Mouse (Mus musculus) spleen, embryonic (tissue): Measurements from ENCODE around the gene Dock8.

Source experiments
- CTCF ChIA-PET: fragments of 350-600 bp; sonication (Branson Sonifier 250); formaldehyde crosslinking; loops from one replicate; lab custom pipeline; 2022; lab: Charles Lee

Dock8 gene

GRCm38 (mm10) chr19:25107417-25107816 lies 108.1 kb downstream of the Dock8 start:
- CTCF ChIA-PET: interaction anchor here (0.6 to 1.1 kb wide), 5 partner anchors 25 to 149 kb away, joined by 3 to 15 read pairs (median 4); no protein-coding TSS in a partner anchor

GRCm38 (mm10) chr19:25111591-25112233 lies 112.4 kb downstream of the Dock8 start:
- CTCF ChIA-PET: no interaction called here

DNA sequence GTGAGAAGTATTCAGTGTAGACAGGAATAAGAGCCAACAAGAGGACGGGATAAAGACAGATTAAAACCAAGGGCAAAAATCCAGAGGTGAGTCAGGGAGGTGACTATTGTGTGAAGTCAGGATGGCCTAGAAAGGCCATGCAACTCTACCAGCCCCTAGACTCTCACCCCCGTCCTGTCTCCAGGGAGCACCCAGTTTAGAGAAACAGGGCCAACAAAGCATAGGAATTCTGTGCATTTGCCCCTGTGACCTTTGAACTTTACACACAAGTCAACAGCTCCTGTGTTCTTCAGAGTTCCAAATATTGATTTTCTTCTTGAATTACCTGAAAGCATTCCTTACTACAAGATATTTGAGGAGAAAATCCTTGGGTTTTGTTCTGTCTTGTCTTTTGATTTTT lies 117.6 kb downstream of the Dock8 start:
- CTCF ChIA-PET: no interaction called here

- CTCF ChIA-PET: no interaction called here
Measured at GRCm38 (mm10) chr19:25122417-25122816, 123.1 kb downstream of the Dock8 start.

DNA sequence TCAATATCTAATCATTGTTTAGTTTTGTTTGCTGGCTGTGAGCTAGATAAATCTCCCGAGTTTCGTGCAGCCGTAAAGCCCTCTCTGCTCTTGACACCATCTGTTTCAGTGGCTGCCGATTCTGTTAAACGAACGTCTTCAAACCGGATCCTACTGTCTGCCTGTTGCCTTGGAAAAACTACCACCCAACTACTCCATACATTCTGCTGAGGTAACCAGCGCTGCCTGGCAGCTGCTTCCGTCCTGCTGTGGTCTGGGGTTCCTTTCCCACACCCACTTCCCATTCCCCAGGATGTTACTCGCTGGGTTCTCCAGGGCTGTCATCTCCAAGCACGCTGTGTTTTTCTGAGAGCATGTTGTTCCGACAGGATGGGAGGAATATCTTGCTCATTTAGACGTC lies 123.7 kb downstream of the Dock8 start:
- CTCF ChIA-PET: no interaction called here

GRCm38 (mm10) chr19:25123461-25123860 lies 124.1 kb downstream of the Dock8 start:
- CTCF ChIA-PET: no interaction called here

DNA sequence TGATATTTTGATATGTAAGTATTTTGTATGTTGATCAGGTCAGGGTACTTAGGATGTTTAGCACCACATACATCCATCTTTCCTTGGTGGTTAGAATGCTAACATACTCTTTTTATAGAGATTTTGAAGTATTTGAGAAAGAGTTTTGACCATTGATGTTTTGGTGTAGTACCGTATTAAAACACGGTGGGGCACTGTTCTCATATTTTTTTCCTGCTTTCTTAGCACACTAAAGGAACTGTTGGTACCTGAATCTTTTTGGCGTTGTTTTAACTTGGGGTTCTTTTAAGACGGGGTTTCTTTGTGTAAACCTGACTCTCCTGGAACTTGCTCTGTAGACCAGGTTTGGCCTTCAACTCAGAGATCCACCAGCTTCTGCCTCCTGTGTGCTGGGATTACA lies 133.0 kb downstream of the Dock8 start:
- CTCF ChIA-PET: interaction anchor here (0.5 kb wide), 1 partner anchor 25 kb away, joined by 4 read pairs; no protein-coding TSS in a partner anchor

DNA sequence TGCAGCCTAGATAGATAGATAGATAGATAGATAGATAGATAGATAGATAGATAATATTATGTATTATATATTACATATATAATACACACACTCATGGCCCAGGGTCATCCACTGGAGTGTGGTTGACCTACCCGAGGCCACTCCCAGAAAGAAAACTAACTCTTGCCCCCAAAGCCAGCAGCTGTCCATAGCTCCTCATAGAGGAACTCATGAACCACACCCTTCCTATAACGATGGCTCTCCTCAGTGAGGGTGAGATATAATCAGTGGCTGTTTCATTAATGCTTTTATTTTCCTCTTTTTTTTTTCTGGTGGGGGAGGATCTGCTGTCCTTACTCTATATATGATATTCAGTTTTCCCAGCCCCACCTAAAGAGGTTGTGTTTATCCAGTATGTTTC lies 134.6 kb downstream of the Dock8 start:
- CTCF ChIA-PET: no interaction called here

- CTCF ChIA-PET: no interaction called here
Measured at GRCm38 (mm10) chr19:25136171-25136570, 136.8 kb downstream of the Dock8 start.

DNA sequence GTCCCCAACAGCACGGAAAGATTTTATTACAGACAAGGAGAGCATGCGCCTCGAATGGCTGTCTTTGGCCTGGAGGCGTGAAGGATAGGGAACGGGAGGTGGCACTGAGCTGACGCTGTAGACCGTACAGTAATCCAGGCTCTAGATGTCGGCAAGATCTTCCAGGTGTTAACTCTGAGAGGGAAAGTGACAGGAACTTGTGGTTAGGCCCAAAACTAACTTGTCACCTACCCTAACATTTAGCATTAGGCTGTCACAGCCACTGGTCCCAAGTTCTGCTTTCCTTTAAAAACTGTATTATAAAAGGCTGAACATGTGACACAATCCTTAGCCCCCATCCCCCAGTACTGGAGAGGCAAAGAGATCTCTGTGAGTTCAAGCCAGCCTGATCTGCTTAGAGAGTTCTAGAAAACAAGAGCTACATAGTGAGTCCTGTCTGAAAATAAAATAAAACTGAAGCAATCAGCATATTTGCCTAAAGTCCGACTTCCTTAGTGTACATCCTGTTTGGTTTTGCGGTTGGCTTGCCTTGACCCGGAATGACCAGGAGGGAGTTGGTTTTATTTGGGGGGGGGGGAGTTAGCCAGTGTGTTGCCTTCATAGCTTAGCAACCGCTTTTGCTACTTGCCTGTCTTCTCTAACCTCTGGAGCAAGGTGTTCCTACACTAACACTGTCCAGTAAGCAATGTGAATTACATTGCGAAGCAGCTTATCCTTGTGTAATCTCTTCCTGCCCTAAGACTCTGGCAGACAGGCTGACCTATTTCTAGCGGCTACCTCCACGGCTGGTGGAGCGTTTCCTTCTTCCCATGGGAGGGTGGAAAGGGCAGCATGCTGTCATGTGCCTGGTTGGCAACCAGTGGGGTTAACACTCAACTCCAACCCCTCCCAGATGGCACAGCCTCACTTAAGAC lies 138.8 kb downstream of the Dock8 start:
- CTCF ChIA-PET: no interaction called here

GRCm38 (mm10) chr19:25144110-25145028 lies 145.0 kb downstream of the Dock8 start:
- CTCF ChIA-PET: no interaction called here

- CTCF ChIA-PET: interaction anchor here (0.7 kb wide), 1 partner anchor 525 kb away, joined by 5 read pairs; no protein-coding TSS in a partner anchor
Measured at GRCm38 (mm10) chr19:25145116-25145515, 145.8 kb downstream of the Dock8 start.

DNA sequence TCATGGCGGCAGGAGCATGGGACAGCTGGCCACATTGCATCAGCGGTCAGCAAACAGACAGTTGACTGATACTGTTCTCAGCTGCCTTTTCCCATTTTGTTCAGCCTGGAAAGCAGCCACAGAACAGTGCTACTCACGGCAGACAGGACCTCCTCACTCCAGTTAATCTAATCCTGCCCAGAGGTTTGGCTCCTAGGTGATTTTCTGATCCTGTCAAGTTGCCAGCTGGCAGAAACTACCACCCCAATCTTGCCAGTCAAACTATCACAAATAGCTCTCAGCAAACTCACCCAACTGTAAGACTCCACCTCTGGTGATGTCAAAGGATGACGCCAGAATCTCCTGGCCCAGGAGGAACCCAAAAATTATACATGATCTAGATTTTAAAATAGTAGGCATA lies 146.8 kb downstream of the Dock8 start:
- CTCF ChIA-PET: interaction anchor here (0.6 kb wide), 1 partner anchor 41 kb away, joined by 12 read pairs; no protein-coding TSS in a partner anchor

- CTCF ChIA-PET: interaction anchor here (0.7 kb wide), 1 partner anchor 150 kb away, joined by 5 read pairs; no protein-coding TSS in a partner anchor
Measured at GRCm38 (mm10) chr19:25149788-25150187, 150.5 kb downstream of the Dock8 start.

DNA sequence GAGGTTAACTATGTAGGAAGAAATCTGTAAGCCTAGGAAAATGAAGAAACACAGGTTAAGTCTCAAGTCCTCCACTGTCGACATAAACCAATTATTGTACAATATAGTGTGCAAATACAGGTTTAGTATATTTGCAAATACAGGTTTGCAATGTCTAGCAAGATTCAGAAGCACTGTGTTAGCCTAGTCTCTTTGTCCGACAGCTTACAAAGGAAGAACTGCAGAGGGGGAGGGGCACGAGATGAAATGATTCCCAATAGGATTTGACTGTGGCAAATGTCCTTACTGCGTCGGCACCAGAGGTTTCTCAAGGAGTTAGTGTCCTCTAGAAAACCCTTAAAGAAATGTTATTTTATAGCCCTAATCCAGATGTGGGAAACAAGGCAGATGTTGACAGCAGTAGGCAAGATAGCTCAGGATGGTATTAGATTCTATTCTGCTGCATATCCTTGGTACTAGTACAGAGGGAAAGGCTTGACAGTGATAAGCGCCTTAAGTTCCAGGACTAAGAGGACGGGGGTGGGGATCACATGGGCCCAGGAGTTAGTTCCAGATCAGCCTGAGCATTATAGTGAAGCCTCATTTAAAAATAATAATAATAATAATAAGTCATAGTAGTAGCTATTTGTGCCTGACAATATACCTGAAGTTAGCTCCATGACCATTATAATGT lies 155.3 kb downstream of the Dock8 start:
- CTCF ChIA-PET: no interaction called here

GRCm38 (mm10) chr19:25155250-25155649 lies 155.9 kb downstream of the Dock8 start:
- CTCF ChIA-PET: no interaction called here

DNA sequence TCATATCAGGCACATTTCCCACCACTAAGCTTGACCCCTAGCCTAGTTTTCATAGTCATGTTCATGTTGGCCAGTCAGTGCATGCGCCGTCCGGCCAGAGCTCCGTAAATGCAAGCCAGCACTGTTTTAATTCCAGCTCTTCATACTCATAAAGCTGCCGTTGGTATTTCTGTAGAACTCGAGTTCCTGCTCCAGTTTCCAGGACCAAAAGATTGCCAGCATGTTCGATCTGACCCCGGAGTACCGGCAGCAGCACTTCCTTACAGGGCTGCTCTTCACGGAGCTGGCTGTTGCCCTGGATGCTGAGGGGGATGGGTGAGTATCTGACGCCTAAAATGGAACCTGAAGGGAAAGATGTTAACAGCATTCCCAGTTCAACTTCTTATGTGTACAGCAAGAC lies 156.4 kb downstream of the Dock8 start:
- CTCF ChIA-PET: no interaction called here

DNA sequence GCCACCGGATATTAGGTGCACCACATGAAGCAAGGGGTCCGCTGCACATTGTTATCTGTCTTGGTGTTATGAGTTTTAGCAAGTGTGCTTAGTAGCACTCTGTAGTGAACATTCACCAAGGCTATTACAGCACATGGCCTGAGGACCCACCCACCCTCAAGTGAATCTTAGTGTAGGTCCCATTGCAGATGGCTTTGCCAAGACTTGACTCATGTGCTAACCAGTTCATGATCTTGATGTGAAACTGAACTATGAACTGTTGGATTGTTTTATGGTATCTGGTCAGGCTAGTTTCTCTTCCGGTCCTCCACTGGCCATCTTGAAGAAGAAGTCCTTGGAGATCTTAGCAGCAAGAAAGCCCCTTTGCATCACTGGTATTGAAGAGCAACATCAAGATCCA lies 162.9 kb downstream of the Dock8 start:
- CTCF ChIA-PET: no interaction called here

- CTCF ChIA-PET: no interaction called here
Measured at GRCm38 (mm10) chr19:25163426-25163825, 164.1 kb downstream of the Dock8 start.

DNA sequence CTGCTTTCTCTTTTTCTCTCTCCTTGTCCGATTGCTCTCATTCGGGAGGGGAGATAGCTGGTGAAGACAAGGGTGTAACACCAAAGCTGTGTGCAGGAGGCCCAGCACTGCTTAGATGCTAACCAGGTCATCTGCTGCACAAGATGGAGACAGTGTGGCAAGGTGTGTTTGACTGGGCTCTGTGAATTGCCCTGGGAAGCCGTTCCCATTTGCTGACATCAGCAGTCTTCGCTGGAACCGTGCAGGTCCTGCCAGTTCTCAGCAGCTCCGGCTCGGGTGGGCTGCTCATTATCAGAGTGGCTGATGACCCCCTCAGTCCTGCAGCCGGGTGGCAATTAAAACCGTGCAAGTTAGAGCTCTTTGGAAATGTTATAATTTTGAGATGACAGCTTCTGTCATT lies 167.1 kb downstream of the Dock8 start:
- CTCF ChIA-PET: no interaction called here

GRCm38 (mm10) chr19:25171395-25171794 lies 172.1 kb downstream of the Dock8 start:
- CTCF ChIA-PET: interaction anchor here (0.6 kb wide), 1 partner anchor 29 kb away, joined by 4 read pairs; no protein-coding TSS in a partner anchor
